Mouse (Mus musculus): ENCODE results near the gene Olfr873.
"Not testable (repeated sequence)": the region's sequence is repeated elsewhere in the genome, so short reads cannot be mapped to it uniquely, and the experiment has no call there.

Gene Olfr873

GRCm38 (mm10) chr9:20298232-20298631, at the start of gene Olfr873:
Gene Olfr873 (plus strand): TSS chr9:20298532.
- in situ Hi-C loops (cut with MboI, MseI): no loop called here

DNA sequence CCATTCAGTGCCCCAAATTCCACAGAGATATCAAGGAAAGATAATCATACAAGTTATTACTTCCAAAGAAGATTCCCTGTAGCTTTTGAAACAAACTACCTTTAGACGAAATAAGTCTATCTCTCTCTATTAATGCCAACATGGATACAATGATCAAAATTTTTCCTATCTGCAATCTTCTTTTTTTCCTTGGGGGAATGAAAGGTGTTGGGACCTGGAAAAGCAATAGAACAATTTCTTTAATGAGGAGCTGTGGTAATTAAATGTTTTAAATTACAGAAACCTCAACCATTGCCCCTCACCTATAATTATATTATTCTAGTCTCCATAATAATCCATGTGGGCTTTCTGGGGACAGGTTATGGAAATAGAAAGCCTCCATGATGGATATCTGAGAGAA, 16.3 kb upstream of the Olfr873 start, which contains the start of gene Olfr39:
Gene Olfr39 (plus strand): TSS at position 301 of the 400 bp plus-strand sequence.
- in situ Hi-C loops (cut with MboI, MseI): no loop called here

GRCm38 (mm10) chr9:20295562-20295961, 2.8 kb upstream of the Olfr873 start:
- in situ Hi-C loops (cut with MboI, MseI): not testable (repeated sequence)

- in situ Hi-C loops (cut with MboI, MseI): no loop called here
Observed at GRCm38 (mm10) chr9:20335994-20336393, 37.7 kb downstream of the Olfr873 start, which contains the start of gene Olfr18. Gene Olfr18 (minus strand): TSS chr9:20336094.

DNA sequence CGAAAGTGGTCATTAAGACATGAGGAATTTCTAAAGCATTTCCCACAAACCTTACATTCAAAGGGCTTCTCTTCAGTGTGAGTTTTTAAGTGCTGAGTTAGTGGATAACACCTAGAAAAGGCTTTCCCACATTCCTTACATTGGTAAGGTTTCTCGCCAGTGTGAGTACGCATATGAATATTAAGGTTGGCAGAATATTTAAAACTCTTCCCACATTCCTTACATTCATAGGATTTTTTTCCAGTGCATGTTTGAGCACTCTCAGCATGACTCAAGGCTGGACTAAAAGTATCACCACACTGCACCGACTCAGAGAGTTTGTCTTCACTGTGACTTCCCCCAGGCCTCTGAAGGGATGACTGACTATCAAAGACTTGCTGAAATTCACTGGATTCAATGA, 50.2 kb downstream of the Olfr873 start:
- in situ Hi-C loops (cut with MboI, MseI): no loop called here

Data from regulatory T cell (primary cell).